8 mouse cellular contexts compared by ENCODE assay signal in genomic region chr19:56068854-56069253, GRCm38 (mm10).
DNase-seq lines count a peak whose midpoint lies in the region; TF ChIP-seq lines count a peak whose summit lies in the region.
"Had no signal": no experiment of that assay in that cellular context is flagged by ENCODE, and none has a peak within 500 bp of the region (broad histone marks: within the 10 kb centered on the region; RNA-seq: fewer than 3 reads in every experiment).

No protein-coding gene starts in this region.

- H3K9me3 ChIP-seq in embryonic facial prominence, embryonic 10.5 days = no peaks in the 10 kb centered on the region
- H3K9me3 ChIP-seq in limb, embryonic 10.5 days (replicated peaks) = no peaks in the 10 kb centered on the region
- H3K9me3 ChIP-seq: embryonic facial prominence, embryonic 12.5 days had no signal

- H3K36me3 ChIP-seq in embryonic facial prominence, embryonic 10.5 days (replicated peaks) = no peaks in the 10 kb centered on the region
- H3K36me3 ChIP-seq in limb, embryonic 10.5 days = no peaks in the 10 kb centered on the region
- no peaks in the 10 kb centered on the region for H3K36me3 ChIP-seq in splenic B cell, adult 2 months (ENCODE audit: control insufficient read depth, insufficient read depth, low read length, poor library complexity, severe bottlenecking)
- H3K36me3 ChIP-seq: embryonic facial prominence, embryonic 12.5 days had no signal

- no peak overlapping the region for H3K4me3 ChIP-seq in left cerebral cortex, adult 2 months
- H3K4me3 ChIP-seq in embryonic facial prominence, embryonic 10.5 days = no peak overlapping the region
- H3K4me3 ChIP-seq in limb, embryonic 10.5 days = no peak overlapping the region
- H3K4me3 ChIP-seq: embryonic facial prominence, embryonic 12.5 days had no signal

- DNase-seq in left cerebral cortex, postnatal 4 days = peak; percentile 25
- no peak for DNase-seq in left cerebral cortex, adult 2 months (ENCODE audit: extremely low spot score in 1 of 2, low spot score in 2 of 2)
- DNase-seq in embryonic facial prominence, embryonic 10.5 days (ENCODE audit: low spot score) = no peak
- peak; percentile 26 for DNase-seq in limb, embryonic 10.5 days (ENCODE audit: low spot score)
- peak; percentile 41 for DNase-seq in splenic B cell, adult 2 months (ENCODE audit: low read depth, low spot score)
- DNase-seq in left cerebral cortex, postnatal 25 days (ENCODE audit: low spot score in 2 of 2) = no peak
- DNase-seq in gastrocnemius, postnatal 14 days = no peak

- 78% methylated on average over 12 of the region's 12 CpGs for WGBS in embryonic facial prominence, embryonic 10.5 days
- 90% methylated on average over 12 of the region's 12 CpGs for WGBS in limb, embryonic 10.5 days

- H3K27me3 ChIP-seq in embryonic facial prominence, embryonic 10.5 days (replicated peaks; ENCODE audit: low read depth, poor library complexity, severe bottlenecking) = peaks cover 52% of the 10 kb centered on the region
- peaks cover 18% of the 10 kb centered on the region for H3K27me3 ChIP-seq in limb, embryonic 10.5 days (ENCODE audit: low read depth, poor library complexity, severe bottlenecking)
- H3K27me3 ChIP-seq in splenic B cell, adult 2 months (ENCODE audit: control insufficient read depth, insufficient read depth, low read length, poor library complexity, severe bottlenecking) = no peaks in the 10 kb centered on the region

- no peak for TF ChIP-seq CTCF in left cerebral cortex, adult 2 months (IDR thresholded peaks at IDR 0.05)

- H3K4me1 ChIP-seq in embryonic facial prominence, embryonic 10.5 days = peaks cover 38% of the 10 kb centered on the region
- peaks cover 32% of the 10 kb centered on the region for H3K4me1 ChIP-seq in limb, embryonic 10.5 days

- H3K27ac ChIP-seq in left cerebral cortex, adult 2 months = no peak overlapping the region
- H3K27ac ChIP-seq in embryonic facial prominence, embryonic 10.5 days (replicated peaks) = peak overlapping the region; percentile 51
- peak overlapping the region; percentile 16; the same call in 1 of the 2 replicates for H3K27ac ChIP-seq in limb, embryonic 10.5 days
- H3K27ac ChIP-seq: embryonic facial prominence, embryonic 12.5 days had no signal

- intact Hi-C loops in left cerebral cortex, postnatal 4 days (cut with DNase I) = no loop called here
- intact Hi-C loops in left cerebral cortex, adult 2 months (cut with DNase I) = no loop called here
- intact Hi-C loops in left cerebral cortex, postnatal 25 days (cut with DNase I) = no loop called here
- intact Hi-C loops in gastrocnemius, postnatal 14 days (cut with DNase I; ENCODE audit: low total_unique reads) = no loop called here

Comparison
In these comparisons a context has a peak if more than half of its experiments do, and no peak if none do; other contexts are left out.
1. DNase-seq: peak in left cerebral cortex, postnatal 4 days (single experiment), limb, embryonic 10.5 days (single experiment) and splenic B cell, adult 2 months (single experiment); none in left cerebral cortex, adult 2 months (0 of 2), embryonic facial prominence, embryonic 10.5 days (single experiment), left cerebral cortex, postnatal 25 days (0 of 2) and gastrocnemius, postnatal 14 days (single experiment).